Mouse (Mus musculus): ENCODE results near the gene Fancl.

Gene Fancl

DNA sequence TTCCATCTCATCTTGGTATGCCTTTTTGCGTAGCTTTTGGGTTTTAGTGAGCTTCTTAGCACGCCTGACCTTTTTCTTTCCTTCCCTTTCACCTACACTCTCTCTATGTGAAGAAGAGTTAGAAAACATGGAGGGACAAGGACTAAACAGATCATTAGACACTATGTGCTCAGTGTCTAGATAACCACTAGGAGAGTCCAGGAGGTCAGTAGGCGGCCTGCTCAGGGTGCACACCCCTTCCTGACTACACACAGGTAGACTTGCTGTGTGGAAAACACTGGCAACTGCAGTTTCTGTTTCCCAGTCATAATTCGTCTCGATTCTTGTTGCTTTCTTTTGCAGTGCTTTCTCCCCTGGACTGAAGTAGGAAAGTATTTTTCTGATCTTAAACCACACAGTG, 110.0 kb downstream of the Fancl start:
- DNase-seq: no peak

DNA sequence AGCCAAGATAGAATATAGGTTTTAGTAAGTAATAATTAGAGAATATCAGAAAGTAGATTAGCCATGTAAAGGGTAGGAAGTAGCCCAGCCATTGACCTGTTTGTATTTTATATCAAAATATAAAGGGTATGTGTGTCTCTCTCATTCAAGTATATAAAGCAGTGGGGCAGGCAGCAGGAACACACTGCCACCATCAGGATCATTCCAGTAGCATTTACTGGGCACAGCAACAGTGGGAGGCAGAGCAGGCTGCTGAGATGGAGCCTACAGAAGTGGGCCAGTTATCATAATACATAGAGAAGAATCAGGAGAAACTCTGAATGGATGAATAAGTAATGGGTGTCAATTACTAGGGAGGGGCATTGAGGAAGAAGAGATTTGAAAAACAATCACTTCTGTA, 127.7 kb downstream of the Fancl start:
- no peak for DNase-seq

DNA sequence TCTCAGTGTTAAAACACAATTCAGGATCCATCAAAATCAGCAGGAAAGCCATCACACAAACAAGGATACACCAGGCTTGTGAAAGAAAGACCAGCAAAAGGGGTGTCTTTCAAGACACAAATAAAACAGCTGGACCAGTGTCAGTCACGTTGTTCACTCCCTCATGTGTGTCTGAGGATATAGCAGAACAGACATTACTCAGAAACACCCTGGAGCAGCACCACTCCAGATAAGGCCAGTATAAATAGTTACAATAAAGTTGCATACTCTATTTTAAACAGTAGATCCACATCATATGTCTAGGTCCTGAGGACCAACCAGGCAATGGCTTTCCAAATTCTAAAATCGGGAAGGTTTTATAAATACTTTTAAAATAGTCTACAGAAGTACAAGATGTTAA, 130.2 kb downstream of the Fancl start:
- no peak for DNase-seq

DNA sequence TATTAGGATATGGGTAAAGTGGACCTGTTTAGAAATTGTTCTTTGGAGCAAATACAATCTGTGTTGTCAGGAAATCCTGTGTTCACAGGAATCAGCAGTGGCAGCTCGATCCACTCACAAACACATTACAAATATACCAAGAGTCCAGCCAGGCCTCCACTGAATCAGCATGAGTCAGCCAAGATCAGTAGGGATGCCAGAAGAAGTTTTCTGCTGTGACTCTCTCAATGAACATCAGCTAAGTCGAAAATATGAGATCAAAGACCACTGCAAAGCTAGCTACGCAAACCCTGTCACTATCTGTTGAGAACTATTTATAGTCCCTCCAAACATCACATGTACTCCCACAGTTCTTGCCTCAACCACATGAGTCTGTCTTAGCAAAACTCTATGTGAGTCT, 133.1 kb downstream of the Fancl start:
- no peak for DNase-seq
